In the genomic region with DNA sequence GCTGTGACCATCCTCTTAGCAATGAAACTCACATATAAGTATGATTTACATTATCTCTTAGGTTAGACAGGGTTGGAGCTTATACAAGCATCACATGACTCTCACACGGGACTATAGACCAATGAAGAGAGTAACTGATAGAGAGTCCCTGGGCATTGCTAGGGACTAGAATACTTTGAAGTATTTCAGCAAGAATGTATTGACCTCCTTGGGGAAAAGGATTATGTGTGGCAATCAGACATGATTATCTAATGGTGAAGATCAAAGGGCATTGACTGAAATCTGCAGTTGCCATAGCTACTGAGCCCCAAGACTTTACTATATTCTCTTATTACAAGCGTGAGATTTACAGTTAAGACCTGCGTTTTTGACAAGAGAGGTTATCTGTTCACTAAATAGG, we compare ENCODE assay signal across 9 mouse cellular contexts.
"Had no signal": no experiment of that assay in that cellular context is flagged by ENCODE, and none has a peak within 500 bp of the region (broad histone marks: within the 10 kb centered on the region; RNA-seq: fewer than 3 reads in every experiment).

No protein-coding gene starts in this region.

- H3K9me3 ChIP-seq: limb, embryonic 15.5 days had no signal

- H3K36me3 ChIP-seq: limb, embryonic 15.5 days had no signal

- H3K4me3 ChIP-seq: left cerebral cortex, adult 2 months; limb, embryonic 15.5 days had no signal

- H3K9ac ChIP-seq: limb, embryonic 15.5 days; liver, embryonic 14.5 days had no signal

- H3K27ac ChIP-seq: left cerebral cortex, adult 2 months; limb, embryonic 15.5 days; liver, embryonic 14.5 days had no signal

- H3K4me2 ChIP-seq: limb, embryonic 15.5 days had no signal

- DNase-seq: kidney, adult 18-20 months; kidney, postnatal 10 days; lung, adult 18-20 months; lung, postnatal 36 days; thymus, adult 18-20 months; thymus, postnatal 14 days had no signal

- H3K27me3 ChIP-seq: limb, embryonic 15.5 days had no signal
